Mouse (Mus musculus) spleen, adult 18-20 months (tissue): ENCODE results near the gene Dab1.

Source experiments
- DNase-seq, 2 experiments: peaks; one replicate each; pipeline ENCODE4 v3.0.0; 2022; ENCODE audit warnings: mixed read lengths in 2 of 2

Gene Dab1

DNA sequence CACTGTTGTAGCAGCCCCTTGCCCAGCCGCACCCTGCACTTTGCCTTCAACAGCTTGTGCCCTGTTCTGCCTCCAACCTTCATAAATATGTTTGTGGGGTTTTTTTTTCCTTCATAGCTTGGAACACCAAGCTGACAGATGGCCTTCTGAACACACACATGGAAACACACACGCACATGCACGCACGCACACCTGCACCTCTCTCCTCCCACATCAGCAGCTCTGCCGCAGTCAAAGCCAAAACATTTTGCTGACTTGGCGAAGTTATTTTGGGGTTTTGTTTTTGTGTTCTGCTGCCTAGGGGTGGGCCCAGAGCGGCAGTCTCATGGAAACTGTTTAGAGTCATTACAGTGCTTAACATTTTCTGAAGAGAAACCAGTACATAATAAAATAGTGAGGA is 1071.9 kb downstream of the Dab1 start:
- no peak for DNase-seq

DNA sequence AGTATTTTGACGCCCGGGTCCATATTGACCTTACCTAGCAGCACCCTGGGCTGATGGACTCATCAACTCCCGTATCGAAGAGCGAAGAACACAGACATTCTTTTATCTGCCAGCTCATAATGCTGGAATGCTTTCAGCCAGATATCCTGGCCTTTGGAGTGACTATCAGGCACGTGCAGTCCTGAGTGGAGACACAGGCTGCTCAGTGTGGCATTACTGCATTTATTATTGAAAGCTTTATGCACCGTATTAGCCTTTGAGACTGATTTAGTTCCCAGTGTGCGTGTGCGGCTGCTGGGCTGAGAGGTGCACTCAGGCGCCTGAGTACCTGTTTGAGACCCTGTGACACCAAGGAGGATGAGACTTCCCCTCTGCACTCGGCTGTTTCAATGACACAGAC is 1075.0 kb downstream of the Dab1 start:
- no peak for DNase-seq

DNA sequence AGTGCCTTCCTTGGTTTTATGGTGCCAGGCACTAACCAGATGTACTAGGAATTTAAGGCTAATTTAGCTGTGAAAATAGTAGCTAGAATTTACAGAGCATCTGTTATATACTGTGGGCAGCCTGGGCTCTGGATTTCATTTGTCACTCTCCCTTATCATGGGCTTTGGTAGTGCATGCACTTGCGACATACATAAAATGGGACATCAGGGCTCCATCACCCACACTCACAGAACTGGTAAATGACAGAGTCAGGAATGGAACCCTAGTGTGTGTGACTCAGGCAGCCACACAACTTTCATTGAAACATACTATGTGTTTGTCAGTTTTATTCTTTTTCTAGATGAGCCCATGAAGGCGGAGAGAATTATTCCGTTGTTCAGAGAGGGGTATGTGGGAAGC is 1077.4 kb downstream of the Dab1 start:
- no peak for DNase-seq

DNA sequence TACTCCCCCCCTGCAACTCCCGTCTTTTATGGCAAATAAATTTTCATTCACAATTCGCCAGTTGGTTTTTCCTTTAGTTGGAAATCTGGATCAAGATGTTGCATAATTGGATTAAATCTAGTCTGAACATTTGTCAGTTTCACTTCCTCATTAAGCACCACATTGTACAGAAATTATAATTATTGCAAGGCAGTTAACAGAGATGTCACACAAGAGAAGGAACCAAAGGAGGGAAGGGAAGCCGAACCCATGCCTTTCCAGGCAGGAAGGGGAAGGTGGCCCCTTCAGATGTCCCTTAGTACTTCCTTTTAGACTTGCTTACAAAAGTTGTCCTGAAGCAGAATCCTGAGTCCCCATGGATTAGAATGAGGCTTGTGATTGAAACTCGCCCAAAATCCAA is 1078.5 kb downstream of the Dab1 start:
- DNase-seq: no peak

DNA sequence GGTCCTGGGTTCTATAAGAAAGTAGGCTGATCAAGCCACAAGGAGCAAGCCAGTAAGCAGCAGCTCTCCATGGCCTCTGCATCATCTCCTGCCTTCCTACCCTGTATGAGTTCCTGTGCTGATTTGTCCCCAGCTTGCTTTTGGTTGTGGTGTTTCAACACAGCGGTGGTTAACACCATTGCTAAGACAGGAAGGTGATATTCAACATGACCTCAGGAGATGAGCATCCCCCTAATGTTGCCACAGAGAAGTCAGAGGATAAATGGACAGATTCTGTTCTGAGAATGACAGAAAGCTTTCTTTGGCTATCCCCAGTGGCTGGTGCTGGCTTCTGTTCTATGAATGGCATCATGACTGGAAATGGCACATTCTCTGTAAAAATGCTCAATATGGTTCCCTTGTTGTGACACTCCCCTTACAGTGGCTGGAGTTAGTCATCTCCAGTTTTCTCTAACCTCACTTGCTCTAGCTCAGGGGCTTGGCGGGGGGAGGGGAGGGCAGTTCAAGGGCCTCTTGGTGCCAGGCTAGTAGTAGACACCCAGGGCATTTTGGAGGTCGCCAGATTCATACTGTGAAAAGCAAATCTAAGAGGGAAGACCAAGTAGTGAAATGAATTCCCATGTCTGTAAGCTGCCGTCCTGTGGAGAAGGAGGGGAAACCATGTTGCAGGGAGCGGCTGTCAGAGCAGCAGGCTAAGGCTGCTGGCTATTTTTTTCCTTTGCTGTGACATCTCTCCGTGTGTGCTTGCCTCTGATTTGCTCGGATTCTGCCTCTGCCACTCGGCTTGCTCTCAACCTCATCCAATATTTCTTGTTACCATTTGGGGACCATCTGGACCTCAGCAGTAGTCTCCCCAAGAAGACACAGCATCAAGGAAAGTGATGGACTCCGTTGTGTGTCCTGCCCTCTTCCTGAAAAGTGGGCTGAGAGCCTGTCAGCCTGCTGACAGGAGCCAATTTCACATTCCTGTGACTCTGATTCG is 1086.8 kb downstream of the Dab1 start:
- no peak for DNase-seq

DNA sequence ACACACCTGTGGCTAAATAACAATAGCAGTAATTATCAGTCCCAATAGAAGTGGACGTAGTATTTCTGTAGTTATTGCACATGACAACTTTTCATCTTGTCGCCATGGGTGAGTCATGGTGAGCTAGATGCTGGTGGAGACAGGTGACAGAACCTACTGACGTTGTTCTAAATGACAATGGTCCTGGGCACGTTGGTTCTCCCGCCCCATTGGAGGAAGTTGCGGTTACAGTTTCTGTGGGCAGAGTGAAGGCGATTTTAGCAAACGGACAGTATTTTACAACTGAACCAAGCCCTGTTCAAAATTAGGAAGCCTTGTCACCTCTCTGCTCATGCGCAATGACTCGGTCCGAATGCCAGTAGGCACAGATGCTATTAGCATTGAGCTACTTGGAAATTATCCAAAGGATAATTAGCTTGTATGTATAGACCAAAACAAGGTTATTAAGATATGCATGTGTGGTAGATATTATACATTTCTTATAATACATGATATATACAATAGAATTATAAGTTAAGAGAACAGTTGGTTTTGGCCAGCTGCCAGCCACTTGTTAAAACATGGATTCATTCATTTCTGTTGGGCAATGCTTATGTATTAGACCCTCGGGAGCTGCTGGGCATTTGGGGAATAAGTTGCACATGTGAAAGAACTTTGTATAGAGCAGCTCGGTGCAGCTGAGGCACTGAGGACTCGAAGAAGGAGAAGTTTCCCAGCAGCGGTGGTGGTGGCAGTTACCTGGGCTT is 1093.4 kb downstream of the Dab1 start:
- DNase-seq: no peak

DNA sequence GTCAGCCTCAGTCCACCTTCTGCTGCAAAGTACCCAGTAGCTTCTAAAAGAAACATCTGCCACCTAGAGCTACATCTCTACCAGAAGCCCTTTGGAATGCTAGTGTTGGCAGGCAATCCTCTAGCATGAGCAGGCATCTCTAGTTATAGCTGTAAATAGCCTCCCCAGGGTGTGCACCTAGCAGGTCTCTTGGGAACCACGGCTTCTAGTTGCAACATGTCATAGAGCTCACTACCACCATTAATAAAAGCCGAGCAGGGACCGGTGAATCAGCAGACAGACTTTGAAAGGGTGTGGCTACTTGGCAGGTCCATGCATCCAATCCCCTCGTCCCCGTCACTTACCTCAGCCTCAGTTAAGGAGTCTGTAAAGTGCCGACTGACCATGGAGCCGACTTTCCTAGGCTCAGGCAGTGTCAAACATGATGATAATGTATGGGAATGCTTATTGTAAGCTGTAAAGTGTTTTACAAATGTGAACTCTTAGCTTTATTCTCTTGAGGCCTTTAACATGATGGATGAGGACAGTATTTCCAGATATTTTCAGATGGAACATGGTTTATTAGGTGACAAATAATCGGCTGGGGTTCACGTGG is 1095.9 kb downstream of the Dab1 start:
- no peak for DNase-seq

DNA sequence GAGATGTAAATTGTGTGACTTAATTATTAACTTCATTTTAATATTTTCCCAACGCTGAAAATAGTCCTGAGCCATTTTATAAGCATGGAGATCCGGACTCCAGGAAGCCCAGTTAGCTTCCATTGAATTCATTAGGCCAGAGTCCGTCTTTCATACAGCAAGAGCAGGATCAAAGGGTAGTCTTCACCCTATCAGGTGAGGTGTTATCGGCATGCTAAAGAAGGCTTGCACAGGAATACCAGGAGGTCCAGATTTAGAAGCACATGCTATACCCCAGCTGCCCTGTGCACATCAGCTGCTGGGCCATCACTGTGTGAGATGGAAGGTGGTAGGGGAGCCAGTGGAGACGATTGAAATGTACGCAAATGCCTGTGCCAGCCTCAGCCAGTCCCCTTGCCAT is 1096.7 kb downstream of the Dab1 start:
- DNase-seq: no peak

DNA sequence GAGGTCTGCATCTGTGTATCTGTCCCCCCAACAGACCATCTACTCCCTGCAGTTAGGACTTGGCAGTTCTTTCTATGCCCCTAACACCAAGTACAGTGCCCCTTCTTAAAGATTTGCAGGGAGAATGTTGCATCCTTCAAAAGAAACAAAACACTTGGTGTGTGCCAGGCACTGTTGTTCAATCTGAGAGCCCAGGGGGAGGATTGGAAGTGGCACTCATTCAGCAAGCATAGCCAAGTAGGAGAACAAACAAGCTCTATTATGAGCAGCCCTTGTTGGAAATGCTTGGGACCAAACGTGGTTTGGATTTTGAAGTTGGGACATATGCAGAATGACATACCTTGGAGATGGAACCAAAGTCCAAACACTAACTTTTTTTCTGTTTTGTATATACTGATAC is 1097.3 kb downstream of the Dab1 start:
- no peak for DNase-seq

DNA sequence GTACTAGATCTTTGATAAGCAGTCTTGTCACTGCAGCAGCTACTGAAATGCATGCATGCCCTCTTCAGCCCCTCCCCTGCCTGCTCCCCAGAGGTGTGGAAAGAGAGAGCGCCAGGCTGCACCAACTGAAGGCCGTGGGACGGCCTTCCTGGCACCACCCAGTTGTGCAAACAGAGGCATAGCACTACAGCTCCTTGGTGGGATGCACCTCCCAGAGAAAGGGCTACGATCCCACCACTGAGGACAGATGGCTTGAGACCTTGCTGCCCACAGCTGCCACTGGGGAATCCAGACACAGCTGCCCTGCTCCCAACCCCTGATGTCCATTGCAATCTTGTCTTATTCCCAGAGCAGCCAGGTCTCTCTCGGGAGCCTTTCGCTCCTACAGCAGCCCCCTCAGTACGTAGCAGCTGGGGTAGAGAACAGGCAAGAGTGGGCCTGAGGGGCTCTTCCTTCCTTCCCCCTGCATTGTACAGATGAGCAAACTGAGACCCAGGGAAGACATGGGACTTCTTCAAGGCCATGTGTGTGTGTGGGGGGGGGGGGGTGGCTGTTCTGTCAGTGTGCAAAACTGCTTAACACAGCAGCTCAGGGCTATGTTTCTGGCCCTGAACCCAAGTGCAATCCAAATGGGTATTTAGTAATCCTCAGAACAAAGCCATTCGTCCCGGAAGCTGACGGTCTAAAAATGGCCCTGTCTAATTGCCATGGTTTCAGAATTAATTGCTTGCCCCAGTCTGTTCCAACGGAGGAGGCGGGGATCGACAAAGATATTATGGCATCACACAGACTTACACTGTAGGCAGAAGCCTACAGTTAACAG is 1100.0 kb downstream of the Dab1 start:
- no peak for DNase-seq

DNA sequence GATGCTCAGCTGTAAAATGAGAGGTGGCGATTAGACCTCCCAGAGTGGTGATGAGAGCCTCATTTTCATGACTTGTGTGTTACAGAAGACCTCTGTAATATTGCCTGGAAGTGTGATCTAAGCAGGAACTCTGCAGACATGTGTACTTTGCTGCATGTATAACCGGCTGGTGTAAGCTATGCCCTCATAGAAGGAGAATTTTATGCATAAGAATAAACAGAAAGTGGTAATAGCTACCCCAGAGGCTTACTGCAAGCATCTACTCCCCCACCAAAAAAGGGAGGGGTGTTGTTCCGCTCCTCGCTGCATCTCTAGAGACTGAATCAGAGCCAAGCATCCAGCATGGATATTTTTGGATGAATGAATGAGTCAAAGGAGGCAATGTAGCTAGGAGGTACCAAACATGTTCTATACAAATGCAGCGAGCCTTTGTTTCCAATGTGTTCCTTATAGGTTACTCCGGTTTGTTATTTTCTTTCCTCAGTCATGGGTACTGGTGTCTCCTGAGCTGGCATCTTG is 1104.4 kb downstream of the Dab1 start:
- DNase-seq: no peak

DNA sequence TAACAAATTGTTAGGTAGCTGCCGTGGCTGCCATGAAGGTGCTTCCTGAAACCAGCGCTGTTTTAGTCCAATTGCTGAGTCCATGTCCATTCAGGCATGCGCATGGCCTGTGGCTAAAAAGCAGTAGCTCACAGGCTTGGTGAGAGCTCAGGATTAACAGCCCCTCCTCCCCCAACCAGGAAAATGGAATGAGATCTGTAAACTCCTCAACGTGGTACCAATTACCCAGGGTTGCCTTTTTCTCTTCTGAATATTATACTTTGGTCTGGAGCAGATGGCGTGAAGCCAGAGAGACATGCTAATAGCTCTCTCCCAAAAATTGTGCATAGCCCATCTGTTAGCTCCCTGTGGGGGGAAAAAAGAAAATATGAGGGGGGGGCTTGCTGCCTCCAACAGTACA is 1105.1 kb downstream of the Dab1 start:
- no peak for DNase-seq

DNA sequence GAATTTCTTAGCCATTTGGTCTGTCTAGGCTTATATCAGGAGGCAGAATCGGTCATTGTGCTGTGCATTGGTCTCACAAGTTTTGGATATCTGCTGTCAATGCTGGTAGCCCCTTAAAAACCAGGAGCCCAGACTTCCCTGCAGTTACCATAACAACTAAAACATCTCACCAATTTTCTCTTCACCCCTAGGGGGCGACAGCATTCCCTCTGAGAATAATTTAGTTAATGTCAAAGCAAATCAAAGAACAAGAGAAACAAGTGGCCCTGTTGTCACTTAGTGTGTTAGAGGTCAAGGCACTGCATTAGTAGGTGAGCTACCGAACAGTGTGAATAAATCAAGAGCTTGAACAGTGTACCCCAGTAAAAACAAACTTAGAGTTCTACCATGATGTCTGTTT is 1106.5 kb downstream of the Dab1 start:
- DNase-seq: no peak

DNA sequence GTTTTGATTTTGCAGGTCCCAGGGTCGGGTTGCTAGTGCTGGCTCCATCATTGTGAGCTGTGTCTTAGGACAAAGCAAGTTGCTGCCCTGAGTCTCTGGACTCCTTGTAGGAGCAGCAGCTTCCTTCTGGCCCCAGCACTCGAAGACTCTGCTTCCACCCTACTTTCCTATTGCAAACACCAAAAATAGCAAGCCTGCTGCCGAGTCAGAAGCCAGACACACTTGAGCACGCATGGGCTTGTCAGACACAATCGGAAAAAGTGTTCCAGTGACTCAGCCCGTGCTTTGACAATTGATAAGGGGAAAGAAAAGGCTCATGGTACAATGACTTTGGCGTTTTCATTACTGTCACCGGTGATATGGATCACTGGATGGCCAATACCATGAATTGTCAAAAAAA is 1110.0 kb downstream of the Dab1 start:
- DNase-seq: no peak

DNA sequence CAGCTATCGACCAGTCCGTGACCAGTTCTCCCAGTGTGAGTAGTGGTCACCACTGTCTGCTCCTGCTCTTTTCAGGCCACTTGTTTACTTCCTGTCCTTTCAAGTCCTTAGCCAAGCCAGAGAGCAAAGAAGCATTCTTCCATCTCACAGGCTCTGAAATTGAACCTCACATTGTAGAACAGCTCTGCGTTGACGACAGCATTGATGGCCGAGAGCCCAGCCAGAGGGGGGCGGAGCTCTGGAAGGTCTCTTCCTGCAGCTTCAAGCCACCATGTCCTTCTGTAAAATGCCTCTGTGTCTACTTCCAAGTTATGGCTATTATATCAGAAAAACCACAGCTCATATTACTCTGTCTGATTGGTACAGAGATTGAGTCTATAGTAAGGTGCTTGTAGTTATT is 1127.3 kb downstream of the Dab1 start:
- DNase-seq: no peak

DNA sequence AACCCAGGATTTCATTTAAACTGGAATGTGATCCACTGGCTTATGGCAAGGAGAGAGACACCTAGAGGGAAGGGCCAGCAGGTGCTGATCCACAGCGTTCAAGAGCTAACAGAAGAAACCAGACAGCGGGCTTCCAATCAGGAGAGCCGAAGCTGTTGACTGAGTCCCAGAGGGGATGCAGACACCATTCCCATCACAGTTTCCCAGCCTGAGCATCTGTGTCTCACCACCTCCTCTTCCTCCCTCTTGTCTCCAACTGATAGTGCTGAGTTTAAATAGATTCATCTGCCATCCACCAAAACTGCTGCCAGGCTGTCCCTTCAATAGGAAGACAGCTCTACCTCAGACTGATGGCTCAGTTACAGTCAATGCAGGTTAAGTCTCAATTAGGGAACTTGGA is 1134.9 kb downstream of the Dab1 start:
- no peak for DNase-seq

DNA sequence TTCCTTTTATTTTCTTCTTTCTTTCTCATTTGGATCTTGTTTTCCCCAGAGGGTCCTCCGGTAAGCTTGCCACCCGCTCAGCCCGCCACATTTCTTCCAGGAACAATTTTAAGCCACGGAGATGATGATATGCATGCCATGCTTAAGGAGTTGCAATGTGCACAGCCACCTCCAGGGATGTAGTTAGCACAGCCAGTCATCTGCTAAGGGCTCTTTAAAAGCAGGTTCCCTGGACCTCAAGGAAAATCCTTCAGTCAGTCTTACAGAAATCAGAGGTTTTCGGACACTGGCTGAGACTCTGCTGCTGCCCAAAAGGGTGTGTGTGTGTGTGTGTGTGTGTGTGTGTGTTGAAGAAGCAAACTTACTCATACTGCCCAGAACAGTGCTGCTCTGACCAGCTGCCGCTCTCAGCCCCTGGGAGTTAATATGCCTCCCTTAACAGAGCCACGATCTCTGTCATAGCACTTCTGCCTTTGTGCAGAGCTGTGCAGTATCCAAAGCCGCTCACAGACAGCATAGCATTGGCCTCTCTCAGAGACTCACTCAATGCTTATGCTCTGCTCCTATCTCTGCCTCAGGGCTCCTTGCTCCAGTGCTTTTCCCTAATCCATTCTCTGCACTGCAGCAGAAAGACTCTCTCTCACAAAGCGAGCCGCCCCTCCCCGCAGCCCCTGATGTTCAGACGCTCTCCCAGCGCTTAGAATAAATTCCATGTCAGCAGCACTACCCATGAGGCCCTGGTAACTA is 1141.9 kb downstream of the Dab1 start:
- DNase-seq: no peak

DNA sequence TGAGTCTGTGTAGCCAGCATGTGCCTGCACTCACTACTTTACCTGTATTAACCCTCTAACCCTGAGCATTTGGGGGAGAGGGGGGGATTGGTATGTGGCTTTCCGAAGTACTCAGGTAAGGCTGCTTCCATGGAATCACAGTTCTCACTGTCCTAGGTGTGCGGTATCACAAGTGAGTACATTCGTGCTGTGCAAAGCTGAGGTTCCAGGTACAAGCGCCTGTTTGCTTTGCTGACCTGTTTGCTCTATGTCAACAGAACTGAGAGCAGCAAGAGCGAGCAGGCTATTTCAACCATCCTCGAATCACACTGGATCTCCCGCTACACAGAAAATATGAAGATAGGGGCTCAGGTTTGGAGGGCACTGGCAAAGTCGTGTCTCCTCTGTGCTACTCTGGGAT is 1146.9 kb downstream of the Dab1 start, which contains the start of gene C8b:
C8b (plus strand) TSS at position 253 of the 400 bp plus-strand sequence.
- no peak for DNase-seq

DNA sequence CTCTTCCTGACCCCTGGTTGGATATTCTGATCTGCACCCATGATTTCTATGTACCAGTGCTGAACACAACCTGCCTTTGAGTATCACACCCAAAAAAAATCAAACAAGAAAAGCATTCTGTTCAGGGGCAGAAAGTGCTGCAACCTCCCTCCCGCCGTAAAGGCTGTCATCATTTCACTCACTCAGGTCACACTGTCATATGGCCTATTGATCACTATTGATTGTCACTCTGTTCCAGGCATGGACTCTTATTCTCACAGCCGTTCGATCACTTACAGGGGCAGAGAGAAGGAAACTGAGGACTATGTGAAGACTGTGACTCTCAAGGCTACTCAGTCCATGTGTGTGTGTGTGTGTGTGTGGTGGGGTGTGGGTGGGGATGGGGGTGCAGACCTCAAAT is 1149.0 kb downstream of the Dab1 start:
- no peak for DNase-seq

DNA sequence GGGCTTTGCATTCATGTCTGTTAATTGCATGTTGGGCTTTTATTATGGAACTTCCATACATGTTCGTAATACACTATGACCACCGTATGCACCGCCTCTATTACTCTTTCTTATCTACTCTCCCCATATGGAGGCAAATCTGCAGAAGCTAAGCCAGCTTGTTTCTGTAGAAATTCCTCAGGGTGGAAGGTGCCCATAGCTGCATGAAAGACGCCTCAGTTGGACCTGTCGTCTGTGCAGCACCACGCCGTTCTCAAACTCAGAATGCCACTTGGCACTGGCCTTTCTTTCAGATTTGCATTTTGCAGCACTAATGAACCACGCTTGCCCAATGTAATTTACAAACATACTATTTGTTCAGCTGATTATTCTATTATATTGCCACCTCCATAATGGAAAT is 1150.4 kb downstream of the Dab1 start:
- DNase-seq: no peak

DNA sequence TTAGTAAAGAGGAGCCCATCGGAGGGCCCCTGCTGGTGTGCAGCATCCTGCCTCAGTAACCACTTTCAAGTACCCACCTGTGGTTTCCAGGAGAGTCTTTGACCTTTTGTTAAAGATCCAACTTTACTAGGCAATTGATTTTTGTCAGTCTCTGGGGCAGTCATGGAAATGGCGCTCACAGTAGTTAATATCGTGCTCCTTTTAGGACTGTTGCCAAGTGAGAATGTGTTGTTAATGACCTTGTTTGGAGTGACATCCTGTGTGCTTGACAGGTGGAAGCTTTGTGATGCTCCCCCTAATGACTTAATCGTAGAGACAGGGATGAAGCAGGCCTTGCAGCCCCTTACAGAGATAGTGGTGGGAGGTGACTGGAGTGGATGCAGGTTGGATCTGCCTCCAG is 1151.2 kb downstream of the Dab1 start:
- DNase-seq: no peak

DNA sequence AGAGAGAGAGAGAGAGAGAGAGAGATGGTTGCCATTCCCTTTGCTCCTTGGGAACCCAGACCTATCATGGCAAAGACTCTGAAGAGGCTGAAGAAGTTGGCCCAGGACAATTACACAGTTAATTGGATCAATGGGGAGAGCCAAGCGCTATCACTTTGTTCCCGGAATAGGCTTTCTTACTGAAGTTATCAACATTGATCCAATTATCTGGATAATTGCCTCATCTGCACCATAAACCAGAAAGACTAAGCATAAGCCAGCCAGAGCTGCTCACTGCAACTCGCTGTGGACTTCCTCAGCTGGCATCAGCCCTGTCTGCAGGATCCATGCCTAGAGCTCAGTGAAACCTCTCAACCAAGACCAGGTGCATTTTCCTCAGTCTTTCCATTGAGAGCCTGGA is 1156.4 kb downstream of the Dab1 start:
- DNase-seq: no peak
